Mouse (Mus musculus) midbrain, embryonic 16.5 days (tissue): Measurements from ENCODE around the gene Sart3. TPM values are rescaled to one million over a fixed set of nuclear protein-coding genes. Genes with fewer than 3 reads are reported as not detected.

ENCODE experiments used
- ATAC-seq: fragments of 200-750 bp; cut with Nextera tagmentation; 2 replicates; pipeline ENCODE4 v1.8.0; 2017; ENCODE audit warnings: moderate TSS enrichment
- H3K27ac ChIP-seq: fragments of 300-500 bp; sonication (generic); 2 replicates; pipeline ENCODE4 v1.5.1; 2014; ENCODE audit warnings: mild to moderate bottlenecking, low read length, mixed read lengths
- H3K27me3 ChIP-seq: fragments of 300-500 bp; sonication (generic); 2 replicates; pipeline ENCODE4 v1.6.1; 2014; ENCODE audit warnings: low read depth, low read length, mixed read lengths; ENCODE audit not compliant: control insufficient read depth, insufficient read depth
- H3K36me3 ChIP-seq: fragments of 300-500 bp; sonication (generic); 2 replicates; pipeline ENCODE4 v1.6.1; 2014; ENCODE audit warnings: mild to moderate bottlenecking, low read length, moderate library complexity, mixed read lengths; ENCODE audit not compliant: control insufficient read depth, insufficient read depth
- H3K4me1 ChIP-seq: fragments of 300-500 bp; sonication (generic); 2 replicates; pipeline ENCODE4 v1.6.1; 2014; ENCODE audit warnings: mild to moderate bottlenecking, low read length, mixed read lengths; ENCODE audit not compliant: control insufficient read depth, insufficient read depth
- H3K4me2 ChIP-seq: fragments of 300-500 bp; sonication (generic); 2 replicates; pipeline ENCODE4 v1.6.1; 2014; ENCODE audit warnings: mild to moderate bottlenecking, low read length, mixed read lengths
- H3K4me3 ChIP-seq: fragments of 300-500 bp; sonication (generic); 2 replicates; pipeline ENCODE4 v1.5.1; 2014; ENCODE audit warnings: low read depth, mild to moderate bottlenecking, low read length, moderate library complexity, mixed read lengths
- H3K9ac ChIP-seq: fragments of 300-500 bp; sonication (generic); 2 replicates; pipeline ENCODE4 v1.6.1; 2014; ENCODE audit warnings: low read depth, low read length, mixed read lengths
- H3K9me3 ChIP-seq: fragments of 300-500 bp; sonication (generic); replicated peaks from 2 replicates; pipeline ENCODE4 v1.6.1; 2014; ENCODE audit warnings: mild to moderate bottlenecking, low read length, mixed read lengths; ENCODE audit not compliant: control insufficient read depth, poor library complexity, severe bottlenecking
- WGBS: fragments of 180-500 bp; shearing (Covaris S2); extraction: QIAGEN DNeasy Blood & Tissue Kit; methylation state at CpG from one replicate; pipeline ENCODE4 v1.1.7; 2014; 5-methylcytosine and 5-hydroxymethylcytosine counted together
- polyA plus RNA-seq: library from polyadenylated mRNA; unstranded; fragments of >200 nt; fragmentation: Nextera tagmentation; extraction: Ambion mirVana; gene quantifications from 2 replicates; pipeline ENCODE4 v1.2.1, GENCODE M21; 2015

The Sart3 gene
- polyA plus RNA-seq, 1 experiment from 2014 or later, result 39.8 TPM

- Histone ChIP-seq H3K9me3 (no peaks in the 10 kb centered on the region), H3K9ac (peak overlapping the region; percentile 48), H3K4me2 (no peak overlapping the region), H3K27me3 (no peaks in the 10 kb centered on the region), H3K36me3 (no peaks in the 10 kb centered on the region), H3K4me3 (no peak overlapping the region), H3K27ac (peak overlapping the region; percentile 73), H3K4me1 (peaks cover 19% of the 10 kb centered on the region)
- 37% methylated on average over 21 of the region's 21 CpGs for WGBS
- peak; percentile 64; the same call in 1 of the 2 replicates for ATAC-seq
Measured at GRCm38 (mm10) chr5:113703803-113704585, 68.3 kb downstream of the Sart3 start.

- H3K4me3 ChIP-seq, result no peak overlapping the region
- H3K27me3 ChIP-seq, result no peaks in the 10 kb centered on the region
- no peaks in the 10 kb centered on the region for H3K9me3 ChIP-seq
- WGBS, result 84% methylated on average over 19 of the region's 19 CpGs
- H3K9ac ChIP-seq, result no peak overlapping the region
- H3K27ac ChIP-seq, result no peak overlapping the region
- ATAC-seq, result no peak
- H3K4me1 ChIP-seq, result peaks cover 19% of the 10 kb centered on the region
- H3K36me3 ChIP-seq, result no peaks in the 10 kb centered on the region
- H3K4me2 ChIP-seq, result no peak overlapping the region
Measured at GRCm38 (mm10) chr5:113700388-113701023, 71.8 kb downstream of the Sart3 start.

GRCm38 (mm10) chr5:113694415-113694814, 77.9 kb downstream of the Sart3 start:
- Histone ChIP-seq H3K27ac (peak overlapping the region; percentile 53), H3K27me3 (no peaks in the 10 kb centered on the region), H3K36me3 (no peaks in the 10 kb centered on the region), H3K9ac (no peak overlapping the region), H3K9me3 (no peaks in the 10 kb centered on the region), H3K4me2 (no peak overlapping the region), H3K4me3 (no peak overlapping the region), H3K4me1 (peaks cover 17% of the 10 kb centered on the region)
- 40% methylated on average over 5 of the region's 5 CpGs for WGBS
- ATAC-seq, result no peak

- Histone ChIP-seq H3K27me3 (no peaks in the 10 kb centered on the region), H3K36me3 (no peaks in the 10 kb centered on the region), H3K4me3 (no peak overlapping the region), H3K4me2 (no peak overlapping the region), H3K27ac (peak overlapping the region; percentile 53; the same call in 1 of the 2 replicates), H3K9me3 (no peaks in the 10 kb centered on the region), H3K9ac (no peak overlapping the region), H3K4me1 (peaks cover 17% of the 10 kb centered on the region)
- 67% methylated on average over 4 of the region's 4 CpGs for WGBS
- ATAC-seq, result no peak
Measured at GRCm38 (mm10) chr5:113694000-113694399, 78.3 kb downstream of the Sart3 start.

DNA sequence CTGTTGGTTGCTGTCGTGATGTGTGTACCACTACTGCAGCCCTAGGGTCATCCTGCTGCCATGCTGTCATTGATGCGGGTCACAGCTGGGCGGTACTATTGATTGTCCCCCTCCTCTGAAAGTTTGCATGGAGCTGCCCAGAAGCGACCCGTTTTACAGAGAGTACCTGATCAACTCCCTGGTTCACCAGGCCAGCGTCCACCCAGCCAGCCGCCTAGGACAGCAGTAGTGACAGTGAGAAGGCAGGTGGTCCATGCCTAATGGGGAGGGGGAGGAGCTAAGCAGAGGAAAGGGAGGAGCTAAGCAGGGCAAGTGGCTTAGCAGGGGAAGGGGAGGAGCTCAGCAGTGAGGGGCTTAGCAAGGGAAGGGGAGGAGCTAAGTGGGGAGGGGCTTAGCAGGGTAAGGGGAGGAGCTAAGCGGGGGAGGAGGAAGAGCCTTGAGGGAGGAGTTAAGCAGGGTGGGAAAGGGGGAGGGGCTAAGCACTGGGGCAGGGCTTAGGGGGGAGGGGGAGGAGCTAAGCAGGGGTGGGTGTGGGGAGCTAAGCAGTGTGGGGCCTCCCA, 79.0 kb downstream of the Sart3 start:
- H3K27me3 ChIP-seq, result no peaks in the 10 kb centered on the region
- H3K9me3 ChIP-seq, result no peaks in the 10 kb centered on the region
- no peaks in the 10 kb centered on the region for H3K36me3 ChIP-seq
- H3K27ac ChIP-seq, result no peak overlapping the region
- 88% methylated on average over 8 of the region's 8 CpGs for WGBS
- no peak for ATAC-seq
- no peak overlapping the region for H3K4me3 ChIP-seq
- H3K4me1 ChIP-seq, result peaks cover 19% of the 10 kb centered on the region
- no peak overlapping the region for H3K9ac ChIP-seq
- no peak overlapping the region for H3K4me2 ChIP-seq

Other genes with a start within 250 kb of the Sart3 start
- 1.2 and 1.3 TPM in 2 replicates for gene Cmklr1, start 122.1 kb downstream of the Sart3 start, polyA plus RNA-seq
- not detected in 2 replicates for gene 1700069L16Rik, start 47.7 kb downstream of the Sart3 start, polyA plus RNA-seq
- 9.4 and 10.9 TPM in 2 replicates for gene Ficd, start 36.7 kb downstream of the Sart3 start, polyA plus RNA-seq
- 77.8 and 84.5 TPM in 2 replicates for gene Iscu, start 238 bp upstream of the Sart3 start, polyA plus RNA-seq
- gene Tmem119, start 28.0 kb upstream of the Sart3 start, polyA plus RNA-seq, result 4.8 and 5.0 TPM in 2 replicates
- 1.6 and 2.0 TPM in 2 replicates for gene Selplg, start 60.1 kb upstream of the Sart3 start, polyA plus RNA-seq
- gene Coro1c, start 136.2 kb upstream of the Sart3 start, polyA plus RNA-seq, result 201 and 209 TPM in 2 replicates
- 9.4 and 13.7 TPM in 2 replicates for gene Ssh1, start 221.4 kb upstream of the Sart3 start, polyA plus RNA-seq
- not detected in 2 replicates for gene Dao, start 231.2 kb upstream of the Sart3 start, polyA plus RNA-seq